Mouse (Mus musculus): Measurements from ENCODE around the gene Scd1.

GRCm38 (mm10) chr19:44364029-44364428, 43.6 kb downstream of the Scd1 start:
- TF ChIP-seq POLR2A (IDR thresholded peaks at IDR 0.05; ENCODE audit: control insufficient read depth, low read depth, low read length) (no peak), CTCF (IDR thresholded peaks at IDR 0.05; ENCODE audit: control insufficient read depth, insufficient read depth, insufficient replicate concordance, low read depth, low read length) (no peak)

Measured in testis, adult 2 months (tissue).